9 mouse cellular contexts compared by ENCODE assay signal in genomic region chr4:43428946-43429345, GRCm38 (mm10). TPM values are rescaled to one million over a fixed set of nuclear protein-coding genes. Genes with fewer than 3 reads are reported as not detected.
DNase-seq lines count a peak whose midpoint lies in the region; ATAC-seq and TF ChIP-seq lines count a peak whose summit lies in the region.
"Had no signal": no experiment of that assay in that cellular context is flagged by ENCODE, and none has a peak within 500 bp of the region (broad histone marks: within the 10 kb centered on the region; RNA-seq: fewer than 3 reads in every experiment).

Gene Fam166b (minus strand): TSS chr4:43429134.

- no peak within 1 kb of the TSS for H3K4me3 ChIP-seq in kidney, adult 2 months (ENCODE audit: insufficient read depth, low read depth, low read length)
- H3K4me3 ChIP-seq in forebrain, postnatal 0 days (ENCODE audit: low read depth, low read length): no peak within 1 kb of the TSS
- no peak within 1 kb of the TSS for H3K4me3 ChIP-seq in limb, embryonic 11.5 days (ENCODE audit: low read depth, low read length)
- no peak within 1 kb of the TSS for H3K4me3 ChIP-seq in neural tube, embryonic 15.5 days (replicated peaks)
- H3K4me3 ChIP-seq: embryonic facial prominence, embryonic 15.5 days had no signal

- H3K4me2 ChIP-seq in forebrain, postnatal 0 days (ENCODE audit: low read depth): no peak within 1 kb of the TSS
- H3K4me2 ChIP-seq in limb, embryonic 11.5 days (ENCODE audit: low read depth, severe bottlenecking): 0 out of 2 replicates have a peak within 1 kb of the TSS, but pooled peaks have one; percentile 0
- peak within 1 kb of the TSS; percentile 17; the same call in 1 of the 2 replicates for H3K4me2 ChIP-seq in neural tube, embryonic 15.5 days

- no peak for TF ChIP-seq CTCF in kidney, adult 2 months (conservative IDR thresholded peaks at IDR 0.05; ENCODE audit: insufficient read depth, insufficient read length, low read depth, low read length)
- no peak for TF ChIP-seq CTCF in forebrain, postnatal 0 days (IDR thresholded peaks at IDR 0.05; ENCODE audit: low read depth)

- no peaks in the 10 kb centered on the region for H3K9me3 ChIP-seq in forebrain, postnatal 0 days (ENCODE audit: low read length)
- H3K9me3 ChIP-seq in limb, embryonic 11.5 days (ENCODE audit: control insufficient read depth, low read length): no peaks in the 10 kb centered on the region
- H3K9me3 ChIP-seq in neural tube, embryonic 15.5 days (replicated peaks): no peaks in the 10 kb centered on the region
- H3K9me3 ChIP-seq: embryonic facial prominence, embryonic 15.5 days had no signal

- DNase-seq in kidney, postnatal 10 days: peak; percentile 70
- no peak for DNase-seq in kidney, adult 2 months
- no peak for DNase-seq in forebrain, postnatal 0 days
- DNase-seq in limb, embryonic 11.5 days (ENCODE audit: low spot score): no peak
- DNase-seq in c-Kit-positive CD71-positive TER-119-positive erythroid progenitor cells, embryonic 14.5 days (ENCODE audit: low spot score): no peak
- no peak for DNase-seq in right cerebral cortex, adult 18-20 months

- WGBS in kidney, adult 2 months: 17% methylated on average over 10 of the region's 10 CpGs
- 14% methylated on average over 10 of the region's 10 CpGs for WGBS in forebrain, postnatal 0 days
- 5% methylated on average over 10 of the region's 10 CpGs for WGBS in limb, embryonic 11.5 days
- WGBS in neural tube, embryonic 15.5 days: 9% methylated on average over 10 of the region's 10 CpGs

- H3K27ac ChIP-seq in kidney, adult 2 months (ENCODE audit: insufficient read depth, low read depth, low read length): no peak within 1 kb of the TSS
- no peak within 1 kb of the TSS for H3K27ac ChIP-seq in forebrain, postnatal 0 days (ENCODE audit: low read depth, low read length)
- H3K27ac ChIP-seq in limb, embryonic 11.5 days (replicated peaks; ENCODE audit: low read depth, low read length): no peak within 1 kb of the TSS
- H3K27ac ChIP-seq in neural tube, embryonic 15.5 days (replicated peaks): peak within 1 kb of the TSS; percentile 60
- H3K27ac ChIP-seq: embryonic facial prominence, embryonic 15.5 days had no signal

- peaks cover 8% of the 10 kb centered on the region for H3K36me3 ChIP-seq in kidney, adult 2 months (ENCODE audit: control insufficient read depth, insufficient read depth, low read length)
- H3K36me3 ChIP-seq in forebrain, postnatal 0 days (ENCODE audit: insufficient read depth): peaks cover 34% of the 10 kb centered on the region
- no peaks in the 10 kb centered on the region for H3K36me3 ChIP-seq in limb, embryonic 11.5 days (ENCODE audit: control insufficient read depth, insufficient read depth, low read length)
- peaks cover 35% of the 10 kb centered on the region for H3K36me3 ChIP-seq in neural tube, embryonic 15.5 days

- peak; percentile 27; the same call in 1 of the 2 replicates for ATAC-seq in forebrain, postnatal 0 days
- ATAC-seq in limb, embryonic 11.5 days (ENCODE audit: insufficient number of reproducible peaks, low FRiP score, low TSS enrichment, low read depth): no peak
- peak; percentile 21; the same call in 1 of the 2 replicates for ATAC-seq in neural tube, embryonic 15.5 days (ENCODE audit: low FRiP score)
- no peak for ATAC-seq in megakaryocyte-erythroid progenitor cell, adult 5-6 weeks (replicated peaks; ENCODE audit: low FRiP score, low TSS enrichment, poor library complexity, severe bottlenecking)

- no peaks in the 10 kb centered on the region for H3K27me3 ChIP-seq in kidney, adult 2 months (replicated peaks; ENCODE audit: control insufficient read depth, insufficient read depth, low read length)
- no peaks in the 10 kb centered on the region for H3K27me3 ChIP-seq in forebrain, postnatal 0 days (ENCODE audit: insufficient read depth, low read length)
- H3K27me3 ChIP-seq in limb, embryonic 11.5 days (ENCODE audit: control insufficient read depth, insufficient read depth, low read length): peaks cover 51% of the 10 kb centered on the region
- H3K27me3 ChIP-seq in neural tube, embryonic 15.5 days (replicated peaks): peaks cover 20% of the 10 kb centered on the region

- peak within 1 kb of the TSS; percentile 6; the same call in 1 of the 2 replicates for H3K9ac ChIP-seq in forebrain, postnatal 0 days
- no peak within 1 kb of the TSS for H3K9ac ChIP-seq in limb, embryonic 11.5 days (ENCODE audit: low read length)
- no peak within 1 kb of the TSS for H3K9ac ChIP-seq in neural tube, embryonic 15.5 days (replicated peaks)
- H3K9ac ChIP-seq: embryonic facial prominence, embryonic 15.5 days had no signal

- H3K4me1 ChIP-seq in kidney, adult 2 months (ENCODE audit: control insufficient read depth, insufficient read depth, low read length): no peaks in the 10 kb centered on the region
- no peaks in the 10 kb centered on the region for H3K4me1 ChIP-seq in forebrain, postnatal 0 days (ENCODE audit: insufficient read depth)
- peaks cover 4% of the 10 kb centered on the region for H3K4me1 ChIP-seq in limb, embryonic 11.5 days (ENCODE audit: control insufficient read depth, insufficient read depth, low read length)
- H3K4me1 ChIP-seq in neural tube, embryonic 15.5 days: peaks cover 29% of the 10 kb centered on the region

- TF ChIP-seq POLR2A in kidney, adult 2 months (IDR thresholded peaks at IDR 0.05; ENCODE audit: low read depth, low read length): no peak

RNA-seq across cellular contexts. Expression of gene Fam166b, which starts in this region (rescaled TPM):
- 1.3 and 1.6 TPM in 2 replicates for polyA plus RNA-seq in kidney, adult 2 months (2012; rRNA removed)
- total RNA-seq in forebrain, postnatal 0 days (2014; rRNA removed): 0.15 and 1.3 TPM in 2 replicates
- 0.58 and 0.96 TPM in 2 replicates for polyA plus RNA-seq in forebrain, postnatal 0 days (2015; fragmentation: Nextera tagmentation; extraction: Ambion mirVana)
- 0.14 TPM in 1 of 2 replicates, not detected in the other for polyA plus RNA-seq in limb, embryonic 11.5 days (2014; fragmentation: Nextera tagmentation; extraction: Ambion mirVana)
- 1.7 and 2.6 TPM in 2 replicates for polyA plus RNA-seq in neural tube, embryonic 15.5 days (2015; fragmentation: Nextera tagmentation; extraction: Ambion mirVana)
- total RNA-seq in megakaryocyte-erythroid progenitor cell, adult 5-6 weeks (2014; fragmentation: Nextera tagmentation): not detected in 2 replicates
- total RNA-seq in megakaryocyte-erythroid progenitor cell, adult 5-6 weeks (2017): not detected in 2 replicates

Comparison
In these comparisons a context has a peak if more than half of its experiments do, and no peak if none do; other contexts are left out.
1. ATAC-seq: peak in forebrain, postnatal 0 days (single experiment) and neural tube, embryonic 15.5 days (single experiment); none in limb, embryonic 11.5 days (single experiment) and megakaryocyte-erythroid progenitor cell, adult 5-6 weeks (single experiment).